Mouse (Mus musculus) mouse embryonic stem cell (cell line): ENCODE data around the gene Coa7.

ENCODE experiments used
- in situ Hi-C, 2 experiments: fragments of 300-500 bp; cut with MboI; formaldehyde crosslinking; loops; 1 replicate in 1 of 2; 3 replicates in 1 of 2; pipeline ENCODE4 v1.14.3; 2019 to 2020; ENCODE audit warnings: low sequenced_read_pairs in 2 of 2, low pct_unique_long_range_greater_than_20kb in 1 of 2, mixed read lengths in 1 of 2; ENCODE audit not compliant: unreplicated experiment in 1 of 2

Gene Coa7

GRCm38 (mm10) chr4:108363355-108364110, 35.6 kb downstream of the Coa7 start:
- in situ Hi-C loops = no loop called here

GRCm38 (mm10) chr4:108364111-108364476, 36.2 kb downstream of the Coa7 start:
- in situ Hi-C loops = no loop called here

- in situ Hi-C loops = no loop called here
Measured at GRCm38 (mm10) chr4:108369254-108369653, 41.3 kb downstream of the Coa7 start.

DNA sequence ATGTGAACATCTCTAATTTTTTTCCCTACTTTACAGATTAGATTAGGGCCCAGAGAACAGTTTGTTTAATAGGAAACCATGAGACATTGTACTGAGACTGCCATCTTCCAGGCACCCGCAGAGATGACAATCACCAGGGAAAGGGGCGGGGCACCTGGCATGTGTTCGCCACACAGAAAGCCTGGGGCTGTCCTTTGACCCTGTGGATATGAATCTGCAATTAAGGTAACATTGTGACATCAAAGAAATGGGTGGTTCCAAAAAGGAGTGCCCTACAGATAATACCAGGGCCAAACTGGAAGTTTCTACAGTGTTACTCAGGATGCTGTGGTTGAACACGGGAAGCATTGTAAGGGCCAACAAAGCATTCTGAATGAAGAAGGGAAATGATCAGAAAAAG, 42.5 kb downstream of the Coa7 start:
- in situ Hi-C loops = no loop called here

GRCm38 (mm10) chr4:108371421-108371820, 43.5 kb downstream of the Coa7 start:
- in situ Hi-C loops = no loop called here

DNA sequence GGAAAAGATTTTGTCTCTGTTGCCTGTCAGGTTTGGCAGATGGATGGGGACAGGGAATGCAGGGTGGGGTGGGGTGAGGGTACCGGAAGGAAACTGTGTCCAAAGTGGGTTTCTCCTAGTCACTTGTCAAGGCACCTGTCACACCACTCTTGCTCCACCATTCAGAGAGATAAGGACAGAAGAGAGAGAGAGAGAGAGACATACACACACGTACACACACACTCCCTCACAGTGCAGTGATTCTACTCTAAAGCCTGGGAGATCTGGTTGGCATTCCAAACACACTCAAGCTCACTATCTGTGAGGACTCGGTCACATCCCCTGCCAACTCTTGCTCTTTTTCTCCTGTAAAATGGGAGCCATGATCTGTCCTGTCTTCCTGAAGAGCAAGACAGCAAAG, 44.2 kb downstream of the Coa7 start:
- in situ Hi-C loops = no loop called here

- in situ Hi-C loops = no loop called here
Measured at GRCm38 (mm10) chr4:108379476-108379875, 51.5 kb downstream of the Coa7 start.

DNA sequence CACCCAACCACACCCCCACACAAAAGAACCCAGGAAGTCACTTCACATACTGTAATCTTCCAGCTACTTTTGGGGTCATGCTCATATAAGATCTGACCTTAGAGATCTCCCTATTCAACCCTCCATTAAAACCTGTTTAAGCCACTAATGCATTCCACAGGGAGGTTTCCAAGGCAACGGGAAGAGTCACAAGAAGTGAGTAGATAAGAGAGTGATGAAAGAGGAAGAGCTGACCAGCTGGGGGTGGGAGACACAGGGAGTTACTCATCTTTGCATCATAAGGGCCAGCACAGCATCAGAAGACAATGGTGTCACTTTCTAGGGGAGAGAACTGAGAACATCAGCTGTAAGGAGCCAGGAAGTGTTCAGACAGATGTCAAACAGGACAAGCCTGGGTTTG, 52.2 kb downstream of the Coa7 start:
- in situ Hi-C loops = no loop called here

- in situ Hi-C loops = no loop called here
Measured at GRCm38 (mm10) chr4:108383183-108383714, 55.3 kb downstream of the Coa7 start, which contains the start of gene Shisal2a. Gene Shisal2a, minus strand, starts transcription at chr4:108383349.

GRCm38 (mm10) chr4:108386087-108386486, 58.1 kb downstream of the Coa7 start:
- in situ Hi-C loops = no loop called here

GRCm38 (mm10) chr4:108387106-108387505, 59.2 kb downstream of the Coa7 start:
- in situ Hi-C loops = no loop called here

DNA sequence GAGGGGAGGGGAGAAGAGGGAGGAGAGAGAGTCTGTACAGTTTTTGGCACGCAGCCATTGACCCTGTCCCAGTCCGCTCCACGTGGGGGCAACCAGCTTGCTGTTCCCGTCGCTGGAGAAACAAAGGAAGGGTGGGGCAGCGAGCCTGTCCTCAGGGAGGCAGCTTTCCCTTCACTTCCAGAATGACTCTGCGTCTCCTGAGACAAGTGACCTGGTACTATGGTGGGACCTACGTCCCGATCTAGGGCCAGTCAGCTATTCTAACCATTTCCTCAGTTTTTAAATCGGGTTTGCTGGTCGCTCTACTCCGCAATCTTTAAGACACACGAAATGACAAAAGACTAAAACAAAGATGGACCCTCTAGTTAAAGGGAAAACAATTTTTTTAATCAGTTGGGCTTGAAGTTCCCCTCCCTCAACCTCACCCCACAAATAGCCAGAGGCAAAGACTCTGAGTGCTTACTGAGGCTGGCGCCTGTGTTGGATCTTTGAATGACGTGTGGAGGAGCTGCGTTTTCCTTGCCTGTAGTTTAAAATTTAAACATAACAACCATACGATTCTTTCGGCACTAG, 59.8 kb downstream of the Coa7 start:
- in situ Hi-C loops = no loop called here

GRCm38 (mm10) chr4:108388741-108389140, 60.8 kb downstream of the Coa7 start:
- in situ Hi-C loops = no loop called here

DNA sequence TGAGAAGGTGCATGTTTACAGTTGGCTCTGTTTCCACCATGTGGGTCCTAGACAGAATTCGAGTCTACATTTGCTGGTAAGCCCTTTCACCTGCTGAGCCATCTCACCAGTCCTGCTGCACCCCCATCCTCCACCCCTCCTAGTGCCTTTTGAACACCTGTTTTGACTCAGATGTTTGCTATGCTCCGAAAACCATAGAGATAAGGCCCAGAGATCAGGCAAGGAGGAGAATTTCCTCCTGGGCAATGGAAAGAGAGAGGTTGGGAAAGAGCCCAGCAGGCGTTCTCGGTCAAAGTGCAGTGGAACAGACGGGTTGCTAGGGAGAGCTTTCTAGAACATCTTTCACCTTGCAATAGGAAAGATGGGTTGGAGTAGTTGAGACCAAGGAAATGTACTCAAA, 63.2 kb downstream of the Coa7 start:
- in situ Hi-C loops = no loop called here
